Mouse (Mus musculus) urinary bladder, adult 18-20 months (tissue): ENCODE measurements at regions not wholly inside any gene's neighbourhood (a gene's known extent, or its start where the extent isn't known, plus 50 kb on each side); places are given as distances from the start of the nearest gene placed in this dataset.

ENCODE experiments used
- DNase-seq, 2 experiments: peaks; one replicate each; pipeline ENCODE4 v3.0.0; 2022; ENCODE audit warnings: low spot score in 2 of 2, mixed read lengths in 2 of 2

- DNase-seq = peak in 1 of 2 experiments; percentile 20
Measured at GRCm38 (mm10) chr9:14174324-14175040, 100.4 kb upstream of the Sesn3 start.

GRCm38 (mm10) chr9:14175041-14175881 is 99.6 kb upstream of the Sesn3 start:
- peak; percentile 47 to 67 for DNase-seq

- DNase-seq = no peak
Measured at GRCm38 (mm10) chr9:14179777-14180176, 95.1 kb upstream of the Sesn3 start.

DNA sequence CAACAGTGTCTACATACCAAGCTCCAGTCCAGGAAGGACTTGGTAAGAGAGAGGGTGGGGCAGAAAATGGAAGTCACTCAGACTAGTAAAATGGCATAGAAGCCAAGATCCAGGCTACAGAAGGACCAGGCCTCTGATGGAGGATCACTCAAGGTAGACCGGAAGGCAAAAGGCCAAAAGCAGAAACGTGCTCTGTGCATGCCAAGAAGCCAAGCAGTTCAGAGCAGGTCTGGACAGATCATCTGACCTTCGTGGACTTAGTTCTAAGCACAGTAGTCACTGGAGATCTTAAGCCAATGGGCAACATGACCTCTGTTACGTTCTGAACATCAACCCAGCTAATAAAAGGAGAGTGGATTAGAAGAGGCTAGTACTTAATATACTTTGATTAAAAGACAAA is 90.6 kb upstream of the Sesn3 start:
- DNase-seq = no peak

DNA sequence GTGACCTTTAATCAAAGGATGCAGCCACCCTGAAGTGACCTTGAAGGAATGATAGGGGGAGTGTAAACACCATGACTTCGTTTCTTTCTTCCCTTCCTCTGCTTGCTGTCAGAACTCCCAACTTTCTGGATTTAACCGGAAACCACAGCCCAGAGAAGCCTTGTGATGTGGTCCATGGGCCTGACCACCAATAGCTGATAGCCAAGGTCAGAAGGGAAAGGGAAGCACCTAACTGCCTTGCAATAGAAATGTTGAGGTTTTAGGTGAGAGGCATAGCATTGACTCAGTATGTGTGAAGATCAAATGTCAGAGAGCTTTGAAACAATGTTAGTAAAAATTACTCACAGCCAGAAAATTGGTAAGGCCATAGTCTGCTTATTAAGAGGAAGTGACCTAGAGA is 89.2 kb upstream of the Sesn3 start:
- DNase-seq = no peak

DNA sequence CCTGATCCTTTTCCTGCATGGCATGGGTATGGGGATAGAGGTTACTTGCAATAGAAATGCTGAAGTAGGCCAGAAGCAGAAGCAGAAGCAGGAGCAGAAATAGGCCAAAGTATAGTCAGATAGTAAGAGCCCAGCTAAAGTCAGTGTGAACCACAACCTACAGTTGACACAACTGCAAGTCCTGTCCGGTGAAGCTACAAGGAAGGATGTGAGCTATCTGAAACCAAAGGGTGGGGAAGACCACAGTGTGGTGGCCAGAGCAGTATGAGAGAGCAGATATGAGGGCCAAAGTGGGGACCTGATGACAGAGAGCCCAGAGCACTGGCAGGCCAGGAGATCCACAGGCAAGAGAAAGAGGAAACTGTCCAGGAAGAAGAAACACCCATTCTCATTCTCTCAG is 87.1 kb upstream of the Sesn3 start:
- no peak for DNase-seq

DNA sequence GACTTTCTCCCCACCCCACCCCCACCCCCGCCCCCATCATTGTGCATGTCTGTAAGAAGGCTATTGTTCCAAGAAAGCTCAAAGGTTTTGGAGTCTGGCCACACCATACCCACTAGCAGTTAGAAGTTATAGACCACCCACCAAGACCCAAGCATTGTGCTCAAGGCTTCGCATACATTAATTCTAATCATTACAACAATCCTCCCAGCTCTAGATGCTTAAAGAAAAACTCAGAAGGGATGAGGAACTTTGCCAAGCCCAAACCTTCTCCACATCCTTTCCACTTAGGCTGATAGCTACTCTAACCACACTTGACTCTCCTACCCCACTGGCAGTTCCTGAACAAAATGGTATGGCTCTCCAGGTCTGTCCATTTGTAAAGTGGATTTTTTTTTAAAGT is 86.4 kb upstream of the Sesn3 start:
- no peak for DNase-seq

DNA sequence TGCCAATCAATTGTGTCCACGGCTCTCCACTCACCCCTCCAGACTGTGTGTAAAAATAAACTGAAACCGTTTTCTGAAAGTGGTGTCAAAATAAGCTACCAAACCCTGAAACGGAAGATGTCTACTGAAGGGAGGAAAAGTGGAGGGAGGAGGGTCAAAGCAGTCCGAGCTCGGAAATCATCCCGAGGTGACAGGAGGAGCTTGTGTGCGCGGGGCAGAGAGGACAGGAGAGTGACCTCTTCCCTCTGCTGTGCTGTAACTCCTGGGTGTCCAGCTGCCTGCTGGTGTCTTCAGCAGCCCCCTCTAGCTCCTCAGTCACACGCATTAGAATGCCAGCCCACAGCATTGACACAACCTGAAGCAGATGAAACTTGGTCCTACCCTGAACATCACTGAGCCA is 84.2 kb upstream of the Sesn3 start:
- no peak for DNase-seq

DNA sequence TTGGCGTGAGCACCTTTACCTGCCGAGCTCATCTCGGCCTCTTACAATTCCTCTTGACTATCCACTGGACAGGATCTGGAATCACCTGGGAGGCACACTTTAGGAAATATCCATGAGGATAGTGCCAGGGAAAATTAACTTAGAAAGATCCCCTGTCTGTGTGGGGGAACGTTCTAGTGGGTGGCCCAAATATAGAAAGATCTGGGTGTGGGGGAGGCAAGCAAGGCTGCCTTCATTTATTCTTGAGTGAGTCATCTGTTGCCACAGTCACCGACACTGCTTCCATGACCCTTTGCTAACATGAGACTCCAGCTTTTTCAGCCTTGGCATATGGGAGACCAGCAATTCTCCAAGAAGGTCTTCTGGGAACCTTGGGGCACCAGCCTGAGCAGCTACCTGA is 80.1 kb upstream of the Sesn3 start:
- DNase-seq = no peak

DNA sequence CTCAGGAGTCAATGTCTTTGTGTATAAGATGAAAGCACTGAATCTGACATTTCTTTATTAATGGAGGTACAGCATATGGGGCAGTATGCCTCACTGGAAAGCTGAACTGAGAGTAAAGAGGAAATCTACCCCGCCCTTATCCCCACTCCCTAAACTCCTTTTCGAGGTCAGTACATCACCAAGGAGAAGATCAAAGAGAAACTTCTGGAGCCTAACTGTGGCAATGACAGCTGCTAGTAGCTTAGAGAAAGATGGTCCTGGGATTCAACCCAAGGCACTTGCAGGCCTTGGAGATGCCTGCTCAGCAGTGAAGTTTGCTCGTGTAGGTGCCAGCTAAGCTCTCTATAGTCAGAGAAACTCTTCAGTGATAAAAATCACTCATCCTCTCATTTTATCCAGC is 75.8 kb upstream of the Sesn3 start:
- no peak for DNase-seq

DNA sequence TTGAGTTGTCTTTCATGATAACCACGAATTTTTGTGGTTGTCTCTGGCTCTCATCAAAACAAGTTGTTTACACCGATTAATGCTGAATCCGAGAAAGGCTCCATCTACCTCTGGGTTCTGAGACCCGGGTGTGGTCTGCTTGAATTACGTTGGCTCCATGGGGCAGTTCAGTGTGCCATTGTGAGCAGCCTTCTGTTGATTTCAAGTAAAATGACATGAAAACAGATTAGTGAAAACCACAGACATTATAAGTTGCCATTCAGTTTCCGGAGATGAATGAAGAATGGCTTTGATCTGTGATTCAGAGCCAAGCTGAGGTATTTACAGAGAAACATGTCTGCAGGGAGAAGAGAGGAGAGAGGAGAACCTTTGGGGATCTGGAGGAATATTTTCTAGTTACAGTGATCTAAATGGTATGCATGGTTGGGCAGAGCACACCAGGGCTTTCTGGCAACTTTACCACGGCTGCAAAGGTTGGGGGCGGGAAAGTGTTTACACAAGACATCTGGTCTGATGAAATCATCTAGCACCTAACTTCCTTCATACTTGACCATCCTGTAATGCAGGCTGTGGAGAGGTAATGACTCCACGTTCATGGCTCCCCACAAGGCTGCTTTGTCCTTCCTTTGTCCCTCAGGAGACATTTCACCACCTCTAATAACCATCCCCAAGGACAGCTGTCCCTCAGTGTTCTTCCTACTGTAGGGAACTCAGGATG is 74.7 kb upstream of the Sesn3 start:
- DNase-seq = peak in 1 of 2 experiments; percentile 22

DNA sequence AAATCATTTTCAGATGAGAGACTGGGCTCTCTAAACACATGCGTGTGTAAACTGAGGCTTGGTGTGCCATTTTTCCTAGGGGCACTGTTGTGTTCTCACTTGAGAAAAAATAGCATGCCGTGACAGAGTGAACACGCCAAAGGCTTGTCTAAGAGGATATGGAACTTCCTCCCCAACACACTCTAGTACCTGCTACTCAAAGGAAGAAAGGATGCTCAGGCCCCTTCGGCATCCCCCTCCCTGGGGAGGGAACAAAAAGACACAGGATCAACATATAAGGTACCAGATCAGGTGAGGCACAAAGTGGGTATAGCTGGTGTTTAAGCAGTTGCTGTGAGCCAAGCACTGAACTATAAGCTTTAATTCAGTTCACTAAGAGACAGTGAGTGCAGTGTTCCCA is 74.0 kb upstream of the Sesn3 start:
- no peak for DNase-seq

- no peak for DNase-seq
Measured at GRCm38 (mm10) chr9:14202551-14203306, 72.1 kb upstream of the Sesn3 start.

DNA sequence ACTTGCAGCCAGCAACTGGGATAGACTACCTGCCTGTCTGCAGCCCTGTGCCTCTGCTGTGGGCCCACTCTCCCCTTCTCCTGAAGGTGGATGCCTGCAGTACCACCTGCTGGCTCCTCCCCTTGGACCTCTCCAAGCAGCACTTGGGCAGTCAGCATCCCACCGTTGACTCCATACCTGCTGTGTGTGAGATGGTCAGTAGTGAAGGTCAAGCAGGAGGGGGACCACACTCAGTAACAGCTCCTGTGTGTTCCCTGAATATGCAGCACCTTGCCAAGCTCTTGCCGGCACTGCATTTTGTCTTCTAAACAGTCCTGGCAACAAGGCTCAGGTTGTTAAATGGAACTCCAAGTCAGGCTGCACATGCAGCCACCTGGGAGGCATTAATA is 71.6 kb upstream of the Sesn3 start:
- DNase-seq = no peak

DNA sequence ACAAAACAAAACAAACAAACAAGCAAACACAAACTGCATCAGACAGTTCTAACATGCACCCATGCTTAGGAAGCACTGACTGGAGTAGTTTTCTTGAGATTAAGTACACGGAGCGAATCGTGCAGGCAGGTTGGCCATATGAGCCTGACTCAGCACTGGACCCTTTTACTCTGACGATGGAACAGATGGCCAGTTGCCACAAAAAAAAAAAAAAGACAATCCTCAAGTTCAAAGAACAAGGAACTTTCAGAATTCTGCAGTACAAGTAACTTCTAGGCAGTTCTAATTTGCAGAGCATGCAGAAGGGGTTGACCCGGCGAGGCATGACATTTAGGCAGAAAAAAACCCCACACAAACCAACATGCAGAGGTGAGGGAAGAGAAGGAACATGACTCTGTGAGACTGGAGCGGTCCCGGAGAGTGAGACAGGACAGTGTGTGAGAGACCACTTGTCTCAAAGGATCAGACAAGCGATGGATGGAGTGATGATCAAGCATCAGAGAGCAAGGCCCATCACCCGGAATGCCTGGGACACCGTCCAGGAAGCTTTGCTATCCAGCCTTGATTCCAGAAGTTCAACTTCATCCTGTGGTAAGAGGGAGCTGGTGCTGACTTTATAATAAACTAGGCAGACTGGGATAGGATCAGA is 71.0 kb upstream of the Sesn3 start:
- no peak for DNase-seq

- no peak for DNase-seq
Measured at GRCm38 (mm10) chr9:14204817-14205216, 70.0 kb upstream of the Sesn3 start.

GRCm38 (mm10) chr9:14206838-14207560 is 67.9 kb upstream of the Sesn3 start:
- DNase-seq = no peak

- DNase-seq = no peak
Measured at GRCm38 (mm10) chr9:14207561-14207936, 67.3 kb upstream of the Sesn3 start.

DNA sequence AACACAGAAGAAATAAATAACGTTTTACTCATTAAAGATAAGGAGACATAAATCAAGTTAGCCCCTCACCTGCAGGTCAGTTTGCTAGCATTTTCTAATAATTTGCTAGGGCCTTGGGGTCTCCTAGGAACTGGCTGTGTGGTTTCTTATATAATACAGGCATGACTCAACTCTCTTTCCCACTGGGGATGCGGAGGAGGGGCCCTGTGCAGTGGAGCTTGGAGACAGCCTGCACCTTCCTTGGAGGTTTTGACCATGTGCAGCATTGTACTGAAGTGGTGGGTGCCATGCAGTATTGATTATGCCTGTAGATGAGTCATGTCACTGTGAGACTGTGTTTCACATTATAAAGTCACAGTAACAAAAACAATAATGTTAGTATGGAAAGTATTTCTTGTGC is 61.6 kb upstream of the Sesn3 start:
- DNase-seq = no peak

DNA sequence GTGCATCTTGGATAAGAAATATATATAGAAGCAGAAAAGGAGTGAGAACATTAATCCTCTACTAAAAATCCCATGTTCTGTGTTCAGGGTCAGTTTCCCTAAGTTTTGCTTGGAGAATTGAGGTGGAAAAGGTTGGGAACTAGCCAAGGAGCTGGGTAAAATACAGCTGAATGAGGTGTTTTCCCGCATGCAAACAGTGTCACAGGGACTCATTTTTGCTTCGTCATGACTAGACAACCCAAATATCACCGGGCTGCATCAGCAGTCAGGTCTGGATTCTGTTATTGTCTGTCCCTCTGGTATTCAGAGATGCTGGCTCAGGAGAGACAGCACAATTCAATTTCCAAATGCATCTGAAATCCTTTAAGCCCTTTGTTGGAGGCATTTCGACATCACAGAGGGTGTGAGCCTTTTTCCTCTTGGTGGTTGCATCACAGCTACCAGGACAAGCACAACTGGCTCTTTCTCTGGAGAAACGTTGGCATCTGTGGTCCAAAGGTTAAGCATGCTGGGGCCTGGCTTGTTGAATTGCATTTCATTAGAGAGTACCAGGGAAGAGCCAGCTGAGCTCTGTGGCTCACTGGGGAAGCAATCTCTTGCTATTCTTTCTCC is 59.6 kb upstream of the Sesn3 start:
- peak in 1 of 2 experiments; percentile 67 for DNase-seq
